Mouse (Mus musculus): ENCODE measurements around the gene Dab1. TPM values are rescaled to one million over a fixed set of nuclear protein-coding genes. Genes with fewer than 3 reads are reported as not detected.

Gene Dab1
- polyA plus RNA-seq, 1 experiment from 2014 or later, result 0.39 TPM

- Histone ChIP-seq H3K27me3 (replicated peaks; ENCODE audit: insufficient read depth, low read length) (no peaks in the 10 kb centered on the region), H3K27ac (ENCODE audit: low read length) (no peak overlapping the region), H3K9ac (replicated peaks; ENCODE audit: low read depth) (no peak overlapping the region), H3K4me1 (ENCODE audit: insufficient read depth, low read depth, low read length) (no peaks in the 10 kb centered on the region), H3K4me2 (replicated peaks; ENCODE audit: low read depth, low read length) (no peak overlapping the region), H3K9me3 (ENCODE audit: low read length) (no peaks in the 10 kb centered on the region), H3K4me3 (ENCODE audit: low read depth, low read length) (no peak overlapping the region), H3K36me3 (ENCODE audit: insufficient read depth, low read length) (no peaks in the 10 kb centered on the region)
- ATAC-seq (no peak), DNase-seq (ENCODE audit: low spot score) (no peak)
- TF ChIP-seq CTCF (IDR thresholded peaks at IDR 0.05) (no peak), EP300 (IDR thresholded peaks at IDR 0.05) (no peak)
- WGBS, result 92% methylated on average over 10 of the region's 10 CpGs
These were observed 1047.8 kb downstream of the Dab1 start for GRCm38 (mm10) chr4:104666831-104667551.

GRCm38 (mm10) chr4:104668061-104668460 is 1048.9 kb downstream of the Dab1 start:
- no peak for TF ChIP-seq CTCF (IDR thresholded peaks at IDR 0.05)
- TF ChIP-seq EP300 (IDR thresholded peaks at IDR 0.05), result no peak
- H3K4me3 ChIP-seq (ENCODE audit: low read depth, low read length), result no peak overlapping the region
- DNase-seq (ENCODE audit: low spot score) (no peak), ATAC-seq (no peak)
- no peak overlapping the region for H3K27ac ChIP-seq (ENCODE audit: low read length)
- no peaks in the 10 kb centered on the region for H3K36me3 ChIP-seq (ENCODE audit: insufficient read depth, low read length)
- WGBS, result 74% methylated on average over 6 of the region's 6 CpGs
- H3K9ac ChIP-seq (replicated peaks; ENCODE audit: low read depth), result no peak overlapping the region
- no peaks in the 10 kb centered on the region for H3K4me1 ChIP-seq (ENCODE audit: insufficient read depth, low read depth, low read length)
- no peaks in the 10 kb centered on the region for H3K9me3 ChIP-seq (ENCODE audit: low read length)
- no peaks in the 10 kb centered on the region for H3K27me3 ChIP-seq (replicated peaks; ENCODE audit: insufficient read depth, low read length)
- no peak overlapping the region for H3K4me2 ChIP-seq (replicated peaks; ENCODE audit: low read depth, low read length)

GRCm38 (mm10) chr4:104669406-104669805 is 1050.2 kb downstream of the Dab1 start:
- DNase-seq (ENCODE audit: low spot score) (no peak), ATAC-seq (no peak)
- Histone ChIP-seq H3K9me3 (ENCODE audit: low read length) (no peaks in the 10 kb centered on the region), H3K36me3 (ENCODE audit: insufficient read depth, low read length) (no peaks in the 10 kb centered on the region), H3K4me3 (ENCODE audit: low read depth, low read length) (no peak overlapping the region), H3K4me2 (replicated peaks; ENCODE audit: low read depth, low read length) (no peak overlapping the region), H3K4me1 (ENCODE audit: insufficient read depth, low read depth, low read length) (no peaks in the 10 kb centered on the region), H3K9ac (replicated peaks; ENCODE audit: low read depth) (no peak overlapping the region), H3K27ac (ENCODE audit: low read length) (no peak overlapping the region), H3K27me3 (replicated peaks; ENCODE audit: insufficient read depth, low read length) (no peaks in the 10 kb centered on the region)
- TF ChIP-seq CTCF (IDR thresholded peaks at IDR 0.05), result no peak
- TF ChIP-seq EP300 (IDR thresholded peaks at IDR 0.05), result no peak
- 83% methylated on average over 3 of the region's 3 CpGs for WGBS

GRCm38 (mm10) chr4:104670741-104671140 is 1051.6 kb downstream of the Dab1 start:
- Histone ChIP-seq H3K4me2 (replicated peaks; ENCODE audit: low read depth, low read length) (no peak overlapping the region), H3K4me3 (ENCODE audit: low read depth, low read length) (no peak overlapping the region), H3K36me3 (ENCODE audit: insufficient read depth, low read length) (no peaks in the 10 kb centered on the region), H3K4me1 (ENCODE audit: insufficient read depth, low read depth, low read length) (no peaks in the 10 kb centered on the region), H3K9ac (replicated peaks; ENCODE audit: low read depth) (no peak overlapping the region), H3K27me3 (replicated peaks; ENCODE audit: insufficient read depth, low read length) (no peaks in the 10 kb centered on the region), H3K9me3 (ENCODE audit: low read length) (no peaks in the 10 kb centered on the region), H3K27ac (ENCODE audit: low read length) (no peak overlapping the region)
- DNase-seq (ENCODE audit: low spot score) (no peak), ATAC-seq (no peak)
- TF ChIP-seq CTCF (IDR thresholded peaks at IDR 0.05) (no peak), EP300 (IDR thresholded peaks at IDR 0.05) (no peak)

GRCm38 (mm10) chr4:104673317-104673716 is 1054.2 kb downstream of the Dab1 start:
- DNase-seq (ENCODE audit: low spot score) (no peak), ATAC-seq (no peak)
- no peak overlapping the region for H3K4me2 ChIP-seq (replicated peaks; ENCODE audit: low read depth, low read length)
- no peak overlapping the region for H3K4me3 ChIP-seq (ENCODE audit: low read depth, low read length)
- WGBS, result 87% methylated on average over 3 of the region's 3 CpGs
- no peaks in the 10 kb centered on the region for H3K27me3 ChIP-seq (replicated peaks; ENCODE audit: insufficient read depth, low read length)
- H3K4me1 ChIP-seq (ENCODE audit: insufficient read depth, low read depth, low read length), result no peaks in the 10 kb centered on the region
- H3K9ac ChIP-seq (replicated peaks; ENCODE audit: low read depth), result no peak overlapping the region
- no peaks in the 10 kb centered on the region for H3K36me3 ChIP-seq (ENCODE audit: insufficient read depth, low read length)
- no peak overlapping the region for H3K27ac ChIP-seq (ENCODE audit: low read length)
- TF ChIP-seq EP300 (IDR thresholded peaks at IDR 0.05) (no peak), CTCF (IDR thresholded peaks at IDR 0.05) (no peak)
- H3K9me3 ChIP-seq (ENCODE audit: low read length), result no peaks in the 10 kb centered on the region

GRCm38 (mm10) chr4:104674706-104675105 is 1055.5 kb downstream of the Dab1 start:
- TF ChIP-seq EP300 (IDR thresholded peaks at IDR 0.05) (no peak), CTCF (IDR thresholded peaks at IDR 0.05) (no peak)
- Histone ChIP-seq H3K9ac (replicated peaks; ENCODE audit: low read depth) (no peak overlapping the region), H3K27ac (ENCODE audit: low read length) (no peak overlapping the region), H3K27me3 (replicated peaks; ENCODE audit: insufficient read depth, low read length) (no peaks in the 10 kb centered on the region), H3K4me2 (replicated peaks; ENCODE audit: low read depth, low read length) (no peak overlapping the region), H3K36me3 (ENCODE audit: insufficient read depth, low read length) (no peaks in the 10 kb centered on the region), H3K4me3 (ENCODE audit: low read depth, low read length) (no peak overlapping the region), H3K9me3 (ENCODE audit: low read length) (no peaks in the 10 kb centered on the region), H3K4me1 (ENCODE audit: insufficient read depth, low read depth, low read length) (no peaks in the 10 kb centered on the region)
- DNase-seq (ENCODE audit: low spot score) (no peak), ATAC-seq (no peak)
- 74% methylated on average over 5 of the region's 5 CpGs for WGBS
